Mouse (Mus musculus) 3T3-L1 (cell line): ENCODE results near the gene Zfp704.
"Not testable (repeated sequence)": the region's sequence is repeated elsewhere in the genome, so short reads cannot be mapped to it uniquely, and the experiment has no call there.

Source experiments
- DNase-seq: peaks from one replicate; pipeline ENCODE4 v3.0.0-alpha.2; 2015; ENCODE audit warnings: low read depth, low spot score

The Zfp704 gene

GRCm38 (mm10) chr3:9598061-9598460 lies 11.8 kb downstream of the Zfp704 start:
- DNase-seq: no peak

- no peak for DNase-seq
Observed at GRCm38 (mm10) chr3:9594457-9594856, 15.4 kb downstream of the Zfp704 start.

- DNase-seq: peak; percentile 12
Observed at GRCm38 (mm10) chr3:9593832-9594231, 16.1 kb downstream of the Zfp704 start.

GRCm38 (mm10) chr3:9591416-9592110 lies 18.3 kb downstream of the Zfp704 start:
- DNase-seq: no peak

GRCm38 (mm10) chr3:9588635-9589034 lies 21.2 kb downstream of the Zfp704 start:
- no peak for DNase-seq

- DNase-seq: no peak
Observed at GRCm38 (mm10) chr3:9587304-9587703, 22.6 kb downstream of the Zfp704 start.

GRCm38 (mm10) chr3:9583516-9583915 lies 26.4 kb downstream of the Zfp704 start:
- no peak for DNase-seq

GRCm38 (mm10) chr3:9580952-9581798 lies 28.7 kb downstream of the Zfp704 start:
- no peak for DNase-seq

GRCm38 (mm10) chr3:9580102-9580501 lies 29.8 kb downstream of the Zfp704 start:
- no peak for DNase-seq

- no peak for DNase-seq
Observed at GRCm38 (mm10) chr3:9579028-9579643, 30.7 kb downstream of the Zfp704 start.

GRCm38 (mm10) chr3:9576872-9577271 lies 33.0 kb downstream of the Zfp704 start:
- DNase-seq: no peak

GRCm38 (mm10) chr3:9574305-9574704 lies 35.6 kb downstream of the Zfp704 start:
- no peak for DNase-seq

GRCm38 (mm10) chr3:9573581-9573980 lies 36.3 kb downstream of the Zfp704 start:
- peak; percentile 73 for DNase-seq

GRCm38 (mm10) chr3:9572261-9572660 lies 37.6 kb downstream of the Zfp704 start:
- peak; percentile 8 for DNase-seq

- DNase-seq: no peak
Observed at GRCm38 (mm10) chr3:9570782-9571181, 39.1 kb downstream of the Zfp704 start.

GRCm38 (mm10) chr3:9569706-9570105 lies 40.2 kb downstream of the Zfp704 start:
- DNase-seq: not testable (repeated sequence)

- no peak for DNase-seq
Observed at GRCm38 (mm10) chr3:9568565-9569228, 41.2 kb downstream of the Zfp704 start.

GRCm38 (mm10) chr3:9567948-9568347 lies 41.9 kb downstream of the Zfp704 start:
- no peak for DNase-seq

GRCm38 (mm10) chr3:9566831-9567230 lies 43.1 kb downstream of the Zfp704 start:
- no peak for DNase-seq

GRCm38 (mm10) chr3:9563562-9563961 lies 46.3 kb downstream of the Zfp704 start:
- DNase-seq: no peak

- peak; percentile 5 for DNase-seq
Observed at GRCm38 (mm10) chr3:9562649-9563328, 47.1 kb downstream of the Zfp704 start.
